Mouse (Mus musculus) CH12.LX (cell line): ENCODE results near the gene Stox2.

Experiments used
- CTCF ChIP-seq, 2 experiments: IDR thresholded peaks in 1 of 2; conservative IDR thresholded peaks in 1 of 2; 2 replicates each; pipeline ENCODE4 v1.5.1; 2011 to 2012; ENCODE audit warnings: low read depth in 2 of 2, low read length in 2 of 2, improper control_type of control experiment in 1 of 2, inconsistent platforms in 1 of 2, mild to moderate bottlenecking in 1 of 2, moderate library complexity in 1 of 2
- IRF4 ChIP-seq: IDR thresholded peaks from 2 replicates; pipeline ENCODE4 v1.6.1; 2014; ENCODE audit warnings: low read depth, mild to moderate bottlenecking, inconsistent platforms, low read length, improper control_type of control experiment
- MAX ChIP-seq: IDR thresholded peaks from 2 replicates; pipeline ENCODE4 v1.6.1; 2011; ENCODE audit warnings: low read length, improper control_type of control experiment
- NELFE ChIP-seq: IDR thresholded peaks from 2 replicates; pipeline ENCODE4 v1.6.1; 2011; ENCODE audit warnings: low read depth, low read length, improper control_type of control experiment
- POLR2A ChIP-seq: IDR thresholded peaks from 2 replicates; pipeline ENCODE4 v1.6.1; 2011; ENCODE audit warnings: low read depth, mild to moderate bottlenecking, improper control_type of control experiment, low read length
- POLR2AphosphoS2 ChIP-seq: IDR thresholded peaks from 2 replicates; pipeline ENCODE4 v1.6.1; 2011; ENCODE audit warnings: low read depth, low read length, improper control_type of control experiment
- SIN3A ChIP-seq: IDR thresholded peaks from 2 replicates; pipeline ENCODE4 v1.6.1; 2012; ENCODE audit warnings: low read length, improper control_type of control experiment, inconsistent platforms
- TBP ChIP-seq: conservative IDR thresholded peaks from 2 replicates; pipeline ENCODE4 v1.6.1; 2011; ENCODE audit warnings: low read depth, low read length, improper control_type of control experiment
- TCF12 ChIP-seq: IDR thresholded peaks from 2 replicates; pipeline ENCODE4 v1.6.1; 2014; ENCODE audit warnings: low read depth, mild to moderate bottlenecking, inconsistent platforms, low read length, improper control_type of control experiment
- USF1 ChIP-seq: IDR thresholded peaks from 2 replicates; pipeline ENCODE4 v1.6.1; 2014; ENCODE audit warnings: low read depth, mild to moderate bottlenecking, inconsistent platforms, low read length, improper control_type of control experiment

DNA sequence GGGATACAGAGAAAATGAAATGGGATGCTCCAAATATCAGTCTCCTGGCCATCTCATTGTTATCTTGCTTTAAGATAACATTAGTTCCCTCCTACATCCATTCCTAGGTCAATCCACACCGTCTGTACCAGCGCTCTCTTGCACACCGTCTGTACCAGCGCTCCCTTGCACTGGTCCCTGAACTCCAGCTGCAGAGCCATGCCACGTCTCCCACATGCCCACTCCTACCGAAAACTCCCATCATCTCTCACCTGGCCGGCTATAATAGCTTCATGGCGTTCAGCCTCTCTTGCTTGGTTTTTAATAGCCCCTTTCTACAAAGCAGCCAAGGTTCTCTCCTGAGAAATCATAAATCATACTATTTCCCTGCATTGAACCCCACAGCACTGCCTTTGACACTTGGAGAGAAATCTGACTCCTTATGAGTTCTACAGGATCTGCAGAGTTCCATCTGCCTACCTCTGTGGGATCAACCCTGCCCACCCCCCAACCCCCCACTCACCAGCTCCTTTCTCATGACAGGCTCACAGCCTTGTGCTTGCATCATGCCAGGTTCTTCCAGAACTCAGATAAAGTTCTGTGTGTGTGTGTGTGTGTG, 239.4 kb downstream of the Stox2 start:
- no peak for TF ChIP-seq IRF4
- TF ChIP-seq TCF12: no peak
- no peak for TF ChIP-seq USF1
- TF ChIP-seq POLR2AphosphoS2: no peak
- no peak for TF ChIP-seq POLR2A
- TF ChIP-seq NELFE: no peak
- no peak for TF ChIP-seq SIN3A
- no peak for TF ChIP-seq TBP
- TF ChIP-seq CTCF (conservative IDR thresholded peaks at IDR 0.05 in 1 of 2, IDR thresholded peaks at IDR 0.05 in 1 of 2; ENCODE audit: low read depth in 2 of 2, low read length in 2 of 2): no peak
- TF ChIP-seq MAX: no peak
